Mouse (Mus musculus): ENCODE measurements at regions not wholly inside any gene's neighbourhood (a gene's known extent, or its start where the extent isn't known, plus 50 kb on each side); places are given as distances from the start of the nearest gene placed in this dataset.

GRCm38 (mm10) chr13:101551068-101551467 lies 216.9 kb downstream of the Pik3r1 start:
- DNase-seq (ENCODE audit: low spot score) (no peak), ATAC-seq (replicated peaks; ENCODE audit: low FRiP score) (peak; percentile 83)
- Histone ChIP-seq H3K36me3 (ENCODE audit: control insufficient read depth, insufficient read depth, low read length) (no peaks in the 10 kb centered on the region), H3K4me3 (ENCODE audit: low read depth, low read length) (no peak overlapping the region), H3K4me2 (no peak overlapping the region), H3K27me3 (replicated peaks; ENCODE audit: control insufficient read depth, insufficient read depth, low read length) (no peaks in the 10 kb centered on the region), H3K27ac (ENCODE audit: low read depth, low read length) (no peak overlapping the region), H3K4me1 (replicated peaks; ENCODE audit: control insufficient read depth, insufficient read depth, low read length) (peaks cover 49% of the 10 kb centered on the region), H3K9me3 (ENCODE audit: control insufficient read depth, low read length) (no peaks in the 10 kb centered on the region), H3K9ac (ENCODE audit: low read depth, low read length) (no peak overlapping the region)
- WGBS, result 56% methylated on average over 6 of the region's 6 CpGs

GRCm38 (mm10) chr13:101550526-101550925 lies 217.5 kb downstream of the Pik3r1 start:
- 82% methylated on average over 5 of the region's 5 CpGs for WGBS
- Histone ChIP-seq H3K36me3 (ENCODE audit: control insufficient read depth, insufficient read depth, low read length) (no peaks in the 10 kb centered on the region), H3K4me2 (no peak overlapping the region), H3K27ac (ENCODE audit: low read depth, low read length) (no peak overlapping the region), H3K4me1 (replicated peaks; ENCODE audit: control insufficient read depth, insufficient read depth, low read length) (peaks cover 54% of the 10 kb centered on the region), H3K4me3 (ENCODE audit: low read depth, low read length) (no peak overlapping the region), H3K27me3 (replicated peaks; ENCODE audit: control insufficient read depth, insufficient read depth, low read length) (no peaks in the 10 kb centered on the region), H3K9me3 (ENCODE audit: control insufficient read depth, low read length) (no peaks in the 10 kb centered on the region), H3K9ac (ENCODE audit: low read depth, low read length) (no peak overlapping the region)
- DNase-seq (ENCODE audit: low spot score), result no peak
- ATAC-seq (replicated peaks; ENCODE audit: low FRiP score), result no peak

- 17% methylated on average over 6 of the region's 6 CpGs for WGBS
- H3K4me2 ChIP-seq, result peak overlapping the region; percentile 43
- no peak overlapping the region for H3K4me3 ChIP-seq (ENCODE audit: low read depth, low read length)
- H3K4me1 ChIP-seq (replicated peaks; ENCODE audit: control insufficient read depth, insufficient read depth, low read length), result peaks cover 57% of the 10 kb centered on the region
- H3K27me3 ChIP-seq (replicated peaks; ENCODE audit: control insufficient read depth, insufficient read depth, low read length), result no peaks in the 10 kb centered on the region
- H3K9ac ChIP-seq (ENCODE audit: low read depth, low read length), result no peak overlapping the region
- ATAC-seq (replicated peaks; ENCODE audit: low FRiP score) (peak; percentile 12; the same call in 1 of the 2 replicates), DNase-seq (ENCODE audit: low spot score) (no peak)
- H3K9me3 ChIP-seq (ENCODE audit: control insufficient read depth, low read length), result no peaks in the 10 kb centered on the region
- H3K36me3 ChIP-seq (ENCODE audit: control insufficient read depth, insufficient read depth, low read length), result no peaks in the 10 kb centered on the region
- H3K27ac ChIP-seq (ENCODE audit: low read depth, low read length), result peak overlapping the region; percentile 48
These were observed 220.1 kb downstream of the Pik3r1 start for GRCm38 (mm10) chr13:101547887-101548286.

- Histone ChIP-seq H3K27ac (ENCODE audit: low read depth, low read length) (peak overlapping the region; percentile 48; the same call in 1 of the 2 replicates), H3K36me3 (ENCODE audit: control insufficient read depth, insufficient read depth, low read length) (no peaks in the 10 kb centered on the region), H3K9ac (ENCODE audit: low read depth, low read length) (no peak overlapping the region), H3K4me3 (ENCODE audit: low read depth, low read length) (no peak overlapping the region), H3K27me3 (replicated peaks; ENCODE audit: control insufficient read depth, insufficient read depth, low read length) (no peaks in the 10 kb centered on the region), H3K4me1 (replicated peaks; ENCODE audit: control insufficient read depth, insufficient read depth, low read length) (peaks cover 53% of the 10 kb centered on the region), H3K4me2 (no peak overlapping the region; the same call in 1 of the 2 replicates), H3K9me3 (ENCODE audit: control insufficient read depth, low read length) (no peaks in the 10 kb centered on the region)
- ATAC-seq (replicated peaks; ENCODE audit: low FRiP score) (no peak), DNase-seq (ENCODE audit: low spot score) (no peak)
- WGBS, result 56% methylated on average over 2 of the region's 2 CpGs
These were observed 220.7 kb downstream of the Pik3r1 start for GRCm38 (mm10) chr13:101547365-101547764.

- Histone ChIP-seq H3K27me3 (replicated peaks; ENCODE audit: control insufficient read depth, insufficient read depth, low read length) (no peaks in the 10 kb centered on the region), H3K36me3 (ENCODE audit: control insufficient read depth, insufficient read depth, low read length) (no peaks in the 10 kb centered on the region), H3K4me2 (peak overlapping the region; percentile 55), H3K27ac (ENCODE audit: low read depth, low read length) (peak overlapping the region; percentile 94), H3K9me3 (ENCODE audit: control insufficient read depth, low read length) (no peaks in the 10 kb centered on the region), H3K4me3 (ENCODE audit: low read depth, low read length) (no peak overlapping the region), H3K9ac (ENCODE audit: low read depth, low read length) (peak overlapping the region; percentile 30; the same call in 1 of the 2 replicates), H3K4me1 (replicated peaks; ENCODE audit: control insufficient read depth, insufficient read depth, low read length) (peaks cover 46% of the 10 kb centered on the region)
- DNase-seq (ENCODE audit: low spot score), result peak; percentile 72
- peak; percentile 99 for ATAC-seq (replicated peaks; ENCODE audit: low FRiP score)
- WGBS, result 20% methylated on average over 6 of the region's 6 CpGs
These were observed 222.5 kb downstream of the Pik3r1 start for GRCm38 (mm10) chr13:101545344-101546181.

GRCm38 (mm10) chr13:101540391-101541191 lies 227.4 kb downstream of the Pik3r1 start:
- H3K4me3 ChIP-seq (ENCODE audit: low read depth, low read length), result no peak overlapping the region
- H3K9ac ChIP-seq (ENCODE audit: low read depth, low read length), result peak overlapping the region; percentile 41; the same call in 1 of the 2 replicates
- H3K27me3 ChIP-seq (replicated peaks; ENCODE audit: control insufficient read depth, insufficient read depth, low read length), result no peaks in the 10 kb centered on the region
- H3K4me2 ChIP-seq, result peak overlapping the region; percentile 47
- 22% methylated on average over 14 of the region's 14 CpGs for WGBS
- H3K9me3 ChIP-seq (ENCODE audit: control insufficient read depth, low read length), result no peaks in the 10 kb centered on the region
- H3K27ac ChIP-seq (ENCODE audit: low read depth, low read length), result peak overlapping the region; percentile 22; the same call in 1 of the 2 replicates
- H3K4me1 ChIP-seq (replicated peaks; ENCODE audit: control insufficient read depth, insufficient read depth, low read length), result peaks cover 23% of the 10 kb centered on the region
- H3K36me3 ChIP-seq (ENCODE audit: control insufficient read depth, insufficient read depth, low read length), result no peaks in the 10 kb centered on the region
- DNase-seq (ENCODE audit: low spot score) (no peak), ATAC-seq (replicated peaks; ENCODE audit: low FRiP score) (peak; percentile 65)

- 40% methylated on average over 1 of the region's 1 CpGs for WGBS
- DNase-seq (ENCODE audit: low spot score) (no peak), ATAC-seq (replicated peaks; ENCODE audit: low FRiP score) (no peak)
- Histone ChIP-seq H3K4me1 (replicated peaks; ENCODE audit: control insufficient read depth, insufficient read depth, low read length) (peaks cover 10% of the 10 kb centered on the region), H3K27me3 (replicated peaks; ENCODE audit: control insufficient read depth, insufficient read depth, low read length) (no peaks in the 10 kb centered on the region), H3K4me2 (no peak overlapping the region), H3K9ac (ENCODE audit: low read depth, low read length) (no peak overlapping the region), H3K9me3 (ENCODE audit: control insufficient read depth, low read length) (no peaks in the 10 kb centered on the region), H3K36me3 (ENCODE audit: control insufficient read depth, insufficient read depth, low read length) (no peaks in the 10 kb centered on the region), H3K27ac (ENCODE audit: low read depth, low read length) (no peak overlapping the region), H3K4me3 (ENCODE audit: low read depth, low read length) (no peak overlapping the region)
These were observed 229.9 kb downstream of the Pik3r1 start for GRCm38 (mm10) chr13:101538110-101538509.

- no peaks in the 10 kb centered on the region for H3K36me3 ChIP-seq (ENCODE audit: control insufficient read depth, insufficient read depth, low read length)
- peaks cover 8% of the 10 kb centered on the region for H3K4me1 ChIP-seq (replicated peaks; ENCODE audit: control insufficient read depth, insufficient read depth, low read length)
- DNase-seq (ENCODE audit: low spot score) (no peak), ATAC-seq (replicated peaks; ENCODE audit: low FRiP score) (no peak)
- no peak overlapping the region for H3K9ac ChIP-seq (ENCODE audit: low read depth, low read length)
- no peaks in the 10 kb centered on the region for H3K9me3 ChIP-seq (ENCODE audit: control insufficient read depth, low read length)
- no peaks in the 10 kb centered on the region for H3K27me3 ChIP-seq (replicated peaks; ENCODE audit: control insufficient read depth, insufficient read depth, low read length)
- H3K4me3 ChIP-seq (ENCODE audit: low read depth, low read length), result no peak overlapping the region
- WGBS, result 52% methylated on average over 1 of the region's 1 CpGs
- no peak overlapping the region for H3K27ac ChIP-seq (ENCODE audit: low read depth, low read length)
- no peak overlapping the region for H3K4me2 ChIP-seq
These were observed 232.0 kb downstream of the Pik3r1 start for GRCm38 (mm10) chr13:101536019-101536418.

Measured in liver, embryonic 11.5 days (tissue).